Mouse (Mus musculus): ENCODE results near the gene Clec2d.
"Not testable (repeated sequence)": the region's sequence is repeated elsewhere in the genome, so short reads cannot be mapped to it uniquely, and the experiment has no call there.

Clec2d gene

GRCm38 (mm10) chr6:129180403-129181169 is at the start of gene Clec2d:
Clec2d (plus strand) TSS chr6:129180615.
- DNase-seq, result peak; percentile 11

DNA sequence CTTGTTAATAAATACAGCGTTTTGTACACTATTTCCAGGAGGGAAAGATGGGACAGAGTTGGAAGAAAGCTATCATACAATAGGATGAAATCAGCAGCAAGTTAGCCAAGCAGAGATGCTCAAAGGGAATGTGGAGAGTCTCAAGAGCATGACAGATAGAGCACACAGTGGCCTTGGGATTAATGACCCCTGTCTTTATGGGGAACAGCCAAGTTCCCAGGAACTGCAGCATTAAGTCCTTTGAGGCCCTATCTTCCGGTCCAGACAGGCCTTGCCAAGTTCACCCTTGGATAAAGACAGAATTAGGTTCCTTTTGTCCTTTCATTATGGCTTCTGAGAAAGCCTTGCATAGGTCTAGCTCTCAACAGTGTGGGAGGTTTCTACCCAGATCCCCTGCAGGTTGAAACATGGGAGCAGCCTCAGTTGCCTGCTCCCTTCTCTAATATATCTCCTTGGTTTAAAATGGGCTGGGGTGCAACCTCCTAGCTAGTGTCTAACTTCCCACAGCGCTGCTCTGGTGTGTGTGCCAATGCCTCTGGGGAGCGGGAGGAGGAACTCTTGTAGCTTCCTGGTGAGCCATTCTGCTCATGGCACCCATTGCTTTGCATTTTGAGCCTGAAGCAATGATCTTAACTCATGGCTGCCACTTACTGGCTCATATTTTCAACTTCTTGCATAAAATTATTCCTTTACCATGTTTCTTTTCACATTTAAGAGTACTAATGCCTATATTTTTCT is 47.6 kb upstream of the Clec2d start:
- DNase-seq, result no peak

DNA sequence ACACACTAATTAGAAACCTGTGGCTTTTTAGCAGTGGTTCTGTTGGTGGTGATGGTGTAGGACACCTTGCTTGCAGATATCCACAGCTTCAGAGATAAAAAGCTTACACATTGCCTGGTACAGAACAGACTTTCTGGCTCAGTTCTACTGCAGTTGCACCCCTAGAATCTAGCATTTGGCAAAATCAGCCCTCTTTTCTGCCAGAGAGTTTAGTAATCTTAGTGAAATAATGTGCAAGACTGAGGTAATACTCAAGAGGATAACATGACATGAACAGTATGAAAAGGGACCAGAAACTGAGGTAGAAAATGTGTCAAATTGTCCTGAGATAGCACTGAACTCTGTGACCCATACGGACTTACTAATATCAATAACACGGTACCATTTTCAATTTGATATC is 33.6 kb upstream of the Clec2d start:
- no peak for DNase-seq

- no peak for DNase-seq
Observed at GRCm38 (mm10) chr6:129160103-129160502, 20.3 kb upstream of the Clec2d start.

DNA sequence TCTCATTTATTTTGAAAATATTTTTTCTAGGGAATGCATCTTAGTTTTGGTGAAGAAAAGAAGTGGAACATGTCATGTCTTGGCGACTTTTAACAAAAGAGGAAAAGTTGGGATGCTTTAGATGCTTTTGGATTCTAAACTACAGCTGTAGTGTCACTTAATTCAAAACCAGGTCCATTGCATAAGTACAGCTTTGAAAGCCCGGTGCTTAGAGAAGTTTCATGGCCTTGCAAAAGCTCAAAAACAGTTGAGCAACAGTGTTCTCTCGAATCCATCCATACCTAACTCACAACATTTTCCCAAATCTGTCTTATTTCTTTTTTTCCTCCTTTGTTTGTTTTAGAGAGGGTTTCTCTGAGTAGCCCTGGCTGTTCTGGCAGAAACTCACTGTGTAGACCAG is 19.3 kb upstream of the Clec2d start:
- DNase-seq, result no peak

DNA sequence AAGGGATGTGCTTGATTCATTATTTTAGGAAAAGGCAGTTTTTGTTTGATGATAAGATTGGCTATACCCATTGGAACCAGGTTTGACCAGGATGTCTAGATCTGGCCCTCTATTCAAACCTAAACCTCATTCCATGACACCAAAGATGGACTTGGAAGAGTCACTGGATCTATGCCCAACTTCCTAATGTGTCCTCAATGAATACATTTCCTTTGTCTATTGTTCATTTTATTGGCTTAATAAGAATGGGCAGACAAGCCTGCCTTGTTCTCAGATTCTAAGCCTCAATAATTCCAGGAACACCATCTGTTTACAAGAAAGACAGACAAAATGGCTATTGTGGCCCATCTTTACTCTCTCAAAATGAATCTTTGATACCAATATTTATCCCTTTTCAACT is 18.5 kb upstream of the Clec2d start:
- no peak for DNase-seq

GRCm38 (mm10) chr6:129162587-129163159 is 17.7 kb upstream of the Clec2d start:
- DNase-seq, result no peak

DNA sequence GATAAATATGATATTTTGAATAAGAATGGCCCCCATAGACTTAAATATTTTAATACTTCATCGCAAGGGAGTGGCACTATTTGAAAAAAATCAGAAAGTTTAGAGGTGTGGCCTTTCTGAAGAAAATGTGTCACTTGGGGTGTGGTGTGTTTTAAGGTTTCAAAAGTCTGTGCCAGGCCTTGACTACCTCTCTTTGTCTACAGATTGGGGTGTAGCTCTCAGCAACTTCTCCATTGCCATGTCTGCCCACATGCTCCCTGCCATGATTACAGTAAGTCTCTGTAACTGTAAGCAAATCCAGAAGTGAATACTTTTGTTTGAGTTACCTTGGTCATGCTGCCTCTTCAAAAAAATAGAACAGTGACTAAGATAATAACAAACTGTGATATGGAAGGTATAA is 16.8 kb upstream of the Clec2d start:
- DNase-seq, result no peak

GRCm38 (mm10) chr6:129170925-129171324 is 9.5 kb upstream of the Clec2d start:
- DNase-seq, result no peak

DNA sequence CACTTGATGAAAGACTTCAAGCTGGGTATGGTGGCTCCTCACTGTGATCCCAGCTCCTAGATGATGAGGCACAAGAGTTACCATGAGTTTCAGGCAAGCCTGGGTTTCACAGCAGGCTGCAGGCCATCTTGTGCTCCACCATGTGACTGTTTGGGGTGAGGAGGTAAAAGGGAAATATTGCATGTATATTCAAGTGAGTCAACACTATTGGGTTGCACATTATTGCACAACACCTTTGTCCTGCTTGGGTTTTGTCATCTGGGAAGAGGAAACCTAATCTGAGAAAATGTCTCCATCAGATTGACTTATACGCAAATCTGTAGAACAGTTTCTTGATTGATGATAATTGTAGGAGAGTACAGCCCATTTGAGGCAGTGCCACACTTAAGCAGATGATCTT is 8.7 kb upstream of the Clec2d start:
- DNase-seq, result no peak

GRCm38 (mm10) chr6:129174836-129175235 is 5.6 kb upstream of the Clec2d start:
- no peak for DNase-seq

GRCm38 (mm10) chr6:129175612-129176011 is 4.8 kb upstream of the Clec2d start:
- DNase-seq, result no peak

- no peak for DNase-seq
Observed at GRCm38 (mm10) chr6:129176621-129177020, 3.8 kb upstream of the Clec2d start.

DNA sequence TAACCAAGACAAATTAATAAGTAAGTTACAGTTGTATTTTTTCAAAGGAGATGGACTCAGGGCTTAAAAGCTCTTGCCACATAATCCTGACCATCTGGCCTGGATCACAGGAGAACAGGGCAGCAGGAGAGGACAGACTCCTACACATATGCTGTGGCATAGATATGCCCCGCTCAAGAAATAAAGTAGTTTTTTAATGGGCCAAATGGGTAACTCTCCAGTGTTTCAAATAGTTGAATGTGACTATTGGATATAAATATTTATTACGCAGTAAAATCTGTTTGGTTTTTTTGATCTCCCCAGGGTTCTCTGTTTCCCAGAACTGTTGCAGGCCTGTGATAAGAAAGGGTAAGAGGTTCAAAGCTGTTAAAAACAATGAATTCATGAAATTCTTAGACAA is 1.1 kb upstream of the Clec2d start:
- no peak for DNase-seq

DNA sequence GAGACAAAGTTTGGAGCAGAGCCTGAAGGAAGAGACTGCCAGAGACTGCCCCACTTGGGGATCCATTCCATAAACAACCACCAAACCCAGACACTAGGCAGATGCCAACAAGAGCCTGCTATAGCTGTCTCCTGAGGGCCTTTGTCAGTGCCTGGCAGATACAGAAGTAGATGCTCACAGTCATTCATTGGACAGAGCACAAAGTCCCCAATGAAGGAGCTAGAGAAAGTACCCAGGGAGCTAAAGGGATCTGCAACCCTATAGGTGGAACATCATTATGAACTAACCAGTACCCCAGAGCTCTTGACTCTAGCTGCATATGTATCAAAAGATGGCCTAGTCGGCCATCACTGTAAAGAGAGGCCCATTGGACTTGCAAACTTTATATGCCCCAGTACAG is 584 bp upstream of the Clec2d start:
- DNase-seq, result not testable (repeated sequence)

GRCm38 (mm10) chr6:129181249-129181648 is 834 bp downstream of the Clec2d start:
- no peak for DNase-seq

GRCm38 (mm10) chr6:129181683-129182082 is 1.3 kb downstream of the Clec2d start:
- DNase-seq, result no peak

DNA sequence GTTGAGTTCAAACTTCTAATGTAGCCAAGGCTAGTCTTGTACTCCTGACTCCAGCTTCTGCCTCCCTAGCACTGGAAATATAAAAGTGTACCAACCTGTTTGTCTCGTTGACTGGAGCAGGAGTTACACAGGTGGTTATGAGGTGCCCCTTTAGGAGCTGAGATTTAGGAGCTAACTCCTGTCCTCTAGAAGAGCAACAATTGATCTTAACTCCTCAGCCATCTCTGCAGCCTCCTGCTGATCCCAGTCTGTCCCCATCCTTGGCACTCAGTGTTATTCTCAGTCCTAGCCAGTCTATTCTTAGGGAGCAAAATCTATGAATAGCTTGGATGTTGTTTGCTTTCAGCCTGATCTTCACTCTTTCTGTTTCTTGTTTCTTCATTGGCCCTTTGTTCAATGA is 2.1 kb downstream of the Clec2d start:
- DNase-seq, result no peak

DNA sequence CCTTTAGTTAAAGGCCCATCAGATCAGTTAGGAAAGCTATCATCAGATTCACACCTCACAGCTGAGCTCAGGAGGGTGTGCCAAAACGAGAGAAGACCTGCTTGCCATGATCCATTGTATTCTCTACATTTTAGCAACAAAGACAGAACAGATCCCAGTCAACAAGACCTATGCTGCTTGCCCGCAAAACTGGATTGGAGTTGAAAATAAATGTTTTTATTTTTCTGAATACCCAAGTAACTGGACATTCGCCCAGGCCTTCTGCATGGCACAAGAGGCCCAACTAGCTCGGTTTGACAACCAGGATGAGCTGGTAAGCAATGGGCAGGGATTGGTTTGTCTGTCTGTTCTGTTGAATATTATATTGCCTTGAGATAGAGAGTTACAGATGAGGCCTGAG is 3.6 kb downstream of the Clec2d start:
- DNase-seq, result not testable (repeated sequence)

GRCm38 (mm10) chr6:129184788-129185187 is 4.4 kb downstream of the Clec2d start:
- no peak for DNase-seq

DNA sequence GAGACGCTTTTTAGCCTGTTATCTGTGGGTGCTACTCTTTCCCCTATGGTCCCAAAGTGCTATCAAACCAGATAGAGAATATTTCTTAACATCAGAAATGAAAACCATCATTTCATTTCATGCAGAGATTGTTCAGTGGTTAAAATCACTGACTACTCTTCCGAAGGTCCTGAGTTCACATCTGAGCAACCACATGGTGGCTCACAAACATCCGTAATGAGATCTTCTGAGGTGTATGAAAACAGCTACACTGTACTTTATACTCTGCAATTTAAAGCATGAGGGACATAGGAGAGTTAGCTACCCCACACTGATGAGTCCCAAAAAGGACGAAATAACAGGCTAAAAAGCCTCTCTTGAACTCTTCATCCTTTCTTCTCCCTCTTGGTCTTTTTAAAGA is 5.6 kb downstream of the Clec2d start:
- DNase-seq, result no peak

GRCm38 (mm10) chr6:129186457-129187199 is 6.2 kb downstream of the Clec2d start:
- no peak for DNase-seq

DNA sequence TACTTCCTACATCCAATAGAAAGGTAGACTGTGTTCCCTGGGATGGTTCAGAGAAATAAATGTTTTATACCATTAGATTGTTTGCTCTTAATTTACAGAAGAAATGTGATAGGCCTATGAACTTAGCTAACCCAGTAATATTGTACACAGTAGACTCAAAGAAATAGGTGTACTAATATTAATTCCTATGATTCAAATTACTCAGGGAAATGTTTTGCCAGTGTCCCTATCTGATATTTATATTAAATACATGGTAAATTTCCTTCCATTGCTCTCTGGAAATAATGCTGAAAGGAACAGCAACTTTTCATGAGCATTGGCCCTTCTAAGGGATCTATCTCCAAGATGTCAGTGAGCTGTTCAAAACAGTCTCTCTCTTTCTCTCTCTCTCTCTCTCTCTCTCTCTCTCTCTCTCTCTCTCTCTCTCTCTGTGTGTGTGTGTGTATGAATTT is 6.8 kb downstream of the Clec2d start:
- no peak for DNase-seq
